Mouse (Mus musculus): Measurements from ENCODE around the gene Glra1. TPM values are rescaled to one million over a fixed set of nuclear protein-coding genes. Genes with fewer than 3 reads are reported as not detected.

Glra1 gene
- total RNA-seq, 2 experiments from 2014 or later: not detected

Other genes starting within 250 kb of the Glra1 start
- not detected in 2 replicates for gene Sparc, start 185.0 kb downstream of the Glra1 start, total RNA-seq (2015)
- not detected in 2 replicates for gene Sparc, start 185.0 kb downstream of the Glra1 start, total RNA-seq (2017)
- 120 TPM in 2 replicates for gene Atox1, start 147.0 kb downstream of the Glra1 start, total RNA-seq (2015)
- gene Atox1, start 147.0 kb downstream of the Glra1 start, total RNA-seq (2017): 54.3 and 72.9 TPM in 2 replicates
- gene G3bp1, start 138.5 kb downstream of the Glra1 start, total RNA-seq (2015): 79.3 and 85.5 TPM in 2 replicates
- 123 and 135 TPM in 2 replicates for gene G3bp1, start 138.5 kb downstream of the Glra1 start, total RNA-seq (2017)

Measured in megakaryocyte progenitor cell, adult 5-6 weeks (primary cell).